Mouse (Mus musculus) G1E (cell line): ENCODE results near the gene Vgll2.

Experiments used
- CTCF ChIP-seq: IDR thresholded peaks from 2 replicates; pipeline ENCODE4 v1.5.1; 2012; ENCODE audit warnings: low read depth, low read length, inconsistent platforms, mixed read lengths
- GATA1 ChIP-seq: IDR thresholded peaks from 2 replicates; pipeline ENCODE4 v1.6.1; 2012; ENCODE audit warnings: borderline replicate concordance, low read length, inconsistent platforms, mixed read lengths
- POLR2AphosphoS5 ChIP-seq: IDR thresholded peaks from 2 replicates; pipeline ENCODE4 v1.6.1; 2012; ENCODE audit warnings: low read depth, low read length, inconsistent platforms; ENCODE audit not compliant: insufficient replicate concordance

GRCm38 (mm10) chr10:52024053-52024410, 1.7 kb downstream of the Vgll2 start:
- TF ChIP-seq CTCF (no peak), GATA1 (no peak), POLR2AphosphoS5 (no peak)
